Mouse (Mus musculus): Measurements from ENCODE around the gene Lcn2.

GRCm38 (mm10) chr2:32375317-32375940, 12.6 kb downstream of the Lcn2 start:
- TF ChIP-seq POLR2A (IDR thresholded peaks at IDR 0.05; ENCODE audit: control insufficient read depth, extremely low read depth, insufficient read depth, low read length, poor library complexity) (no peak), CTCF (IDR thresholded peaks at IDR 0.05; ENCODE audit: borderline replicate concordance, control insufficient read depth, extremely low read depth, insufficient read depth, low read length, poor library complexity) (no peak)

Measured in thymus, adult 2 months (tissue).